Mouse (Mus musculus): ENCODE results near the gene Kdm4b.

Kdm4b gene
- long read RNA-seq, experiment 1, partial matches to known transcripts: 7 of 13 reads
- long read RNA-seq, experiment 1, other reads (novel, unspliced or antisense): 6 of 13 reads
- long read RNA-seq, experiment 2, partial matches to known transcripts: 10 of 16 reads
- long read RNA-seq, experiment 2, other reads (novel, unspliced or antisense): 6 of 16 reads

DNA sequence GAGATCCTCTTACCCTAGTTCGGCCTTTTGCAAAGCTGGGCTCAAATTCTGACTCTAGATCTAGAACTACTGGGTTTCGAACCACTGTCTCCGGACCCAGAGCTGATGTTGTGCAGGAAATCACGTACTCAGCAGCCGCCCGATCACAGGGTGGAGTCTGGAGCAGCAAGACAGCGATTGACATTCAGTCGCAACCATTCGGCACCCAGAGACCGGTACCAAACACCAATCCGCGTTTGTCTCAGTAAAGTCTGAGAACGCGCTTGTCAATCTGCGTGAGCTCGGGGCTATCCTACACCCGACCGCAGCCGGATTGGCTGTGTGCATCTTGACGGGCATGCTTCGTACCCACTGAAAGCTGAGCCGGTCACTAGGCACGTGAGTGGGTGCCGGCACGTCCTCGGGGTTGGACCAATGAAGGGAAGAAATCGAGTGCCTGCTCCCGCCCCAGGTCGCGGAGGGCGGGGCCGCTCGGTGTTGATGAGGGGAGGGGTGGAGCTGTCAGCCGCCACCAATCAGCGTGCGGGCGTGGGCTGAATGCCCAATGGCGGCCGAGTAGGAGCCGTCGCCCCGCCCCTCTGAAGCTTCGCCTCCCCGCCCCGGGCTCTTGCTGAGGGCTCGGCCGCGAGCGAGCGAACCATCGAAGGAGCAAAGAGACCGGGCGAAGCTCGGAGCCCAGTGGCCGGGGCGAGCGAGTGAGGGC, at the start of gene Kdm4b:
TSS of gene Kdm4b (plus strand) at position 613 of the 703 bp plus-strand sequence.
- intact Hi-C loops (cut with DNase I): no loop called here

DNA sequence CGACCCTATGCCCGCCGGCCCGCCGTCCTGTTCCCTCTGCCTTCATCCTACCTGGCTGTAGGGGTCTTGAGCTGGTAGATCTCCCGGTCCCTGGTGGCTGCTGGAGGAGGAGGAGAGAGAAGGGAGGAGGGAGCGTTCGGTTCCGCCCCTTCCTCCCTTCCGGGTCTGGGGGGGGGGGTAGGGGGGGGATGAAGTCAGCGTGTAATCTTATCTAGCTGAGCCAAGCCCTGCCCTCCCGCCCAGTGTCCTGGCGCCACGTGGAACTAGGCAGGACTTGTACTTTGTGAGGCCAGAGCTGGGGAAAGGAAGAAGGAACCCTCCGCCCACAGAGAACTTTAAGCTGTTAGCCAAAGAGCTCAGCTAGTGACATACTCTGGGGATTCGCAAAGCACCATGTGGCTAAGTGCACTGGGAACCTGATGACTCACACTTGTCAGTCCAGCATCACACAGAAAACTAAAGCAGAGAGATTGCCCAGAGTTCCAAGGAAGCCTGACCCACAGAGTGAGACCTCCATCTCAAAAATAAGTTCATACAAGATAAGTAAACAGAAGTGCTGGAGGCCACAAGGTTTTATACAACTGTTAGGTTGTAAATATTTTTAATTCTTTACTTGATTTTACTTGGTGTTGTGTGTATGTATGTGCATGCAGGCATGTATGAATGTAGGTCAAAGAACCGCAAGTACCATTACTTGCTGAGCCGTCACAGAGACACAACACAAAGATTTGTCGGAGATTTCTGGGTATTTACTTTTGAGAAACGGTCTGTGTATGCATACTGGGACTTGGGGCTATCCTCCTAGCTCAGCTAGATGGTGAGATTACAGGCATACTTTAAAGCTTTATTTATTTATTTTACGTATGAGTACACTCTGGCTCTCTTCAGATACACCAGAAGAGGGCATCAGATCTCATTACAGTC, 49.0 kb upstream of the Kdm4b start, which contains the start of gene Ticam1:
TSS of gene Ticam1 (minus strand) at position 144 of the 924 bp plus-strand sequence.
- intact Hi-C loops (cut with DNase I): no loop called here

DNA sequence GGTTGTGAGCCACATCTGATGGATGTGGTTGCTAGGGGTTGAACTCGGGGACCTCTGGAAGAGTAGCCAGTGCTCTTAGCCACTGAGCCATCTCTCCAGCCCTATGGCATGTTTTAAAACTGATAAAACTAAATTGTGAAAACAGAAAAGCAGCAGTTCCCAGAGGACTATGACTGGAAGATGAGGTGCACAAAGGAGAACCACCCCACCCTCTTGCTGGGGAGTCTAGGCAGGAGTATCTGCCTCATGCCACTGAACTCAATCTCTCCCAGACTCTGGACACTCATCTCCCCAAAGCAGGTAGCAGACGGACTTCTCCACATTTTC, 48.3 kb upstream of the Kdm4b start:
- intact Hi-C loops (cut with DNase I): no loop called here

DNA sequence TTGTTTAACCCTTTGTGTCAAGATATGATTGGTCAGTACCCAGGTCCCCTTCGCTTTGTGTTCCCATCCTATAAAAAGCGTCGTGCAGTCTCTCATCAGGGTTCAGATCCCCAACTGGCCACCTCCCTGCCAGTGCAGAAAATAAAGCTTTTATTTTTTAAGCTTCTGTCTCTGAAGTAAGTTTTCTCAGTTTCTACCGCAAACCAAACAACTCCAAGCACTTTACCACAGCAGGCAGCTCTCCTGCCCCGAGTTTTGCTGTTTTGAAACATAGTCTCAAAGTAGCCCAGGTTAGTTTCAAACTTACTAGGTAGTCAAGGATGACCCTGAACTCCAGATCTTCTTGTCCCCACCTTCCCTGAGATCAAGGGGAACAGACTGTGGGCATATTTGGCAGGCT, 47.5 kb upstream of the Kdm4b start:
- intact Hi-C loops (cut with DNase I): no loop called here

DNA sequence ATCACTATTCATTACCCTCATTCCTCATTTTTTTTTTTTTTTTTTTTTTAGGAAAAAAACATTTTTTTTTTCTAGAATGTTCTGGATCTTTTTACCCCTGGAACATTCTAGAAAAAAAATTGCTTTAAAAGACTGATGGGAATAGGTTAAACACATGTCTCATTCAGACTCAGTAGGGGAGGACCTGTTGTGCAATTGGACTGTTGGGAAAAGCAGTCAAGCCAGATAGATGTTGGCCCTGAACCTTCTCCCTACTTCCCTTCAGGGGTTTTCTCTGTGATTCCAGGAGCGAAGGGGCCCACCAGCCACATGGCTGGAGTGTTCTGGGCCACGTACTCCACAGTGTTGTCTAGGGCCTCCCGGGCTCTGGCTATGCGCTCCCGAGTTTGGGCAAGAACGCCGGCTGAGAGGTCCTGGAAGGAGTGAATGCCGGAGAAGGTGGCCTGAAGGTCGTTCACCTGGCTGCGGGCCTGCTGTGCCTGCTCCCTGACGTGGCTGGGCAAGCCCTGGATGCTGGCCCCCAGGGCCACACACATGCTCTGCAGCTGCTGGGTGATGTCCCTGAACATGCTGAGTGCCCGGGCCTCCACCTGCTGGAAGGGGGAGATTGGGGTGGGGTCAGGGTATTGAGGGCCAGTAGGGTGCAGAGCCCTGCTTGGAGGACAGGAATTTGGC, 46.2 kb upstream of the Kdm4b start:
- intact Hi-C loops (cut with DNase I): no loop called here

DNA sequence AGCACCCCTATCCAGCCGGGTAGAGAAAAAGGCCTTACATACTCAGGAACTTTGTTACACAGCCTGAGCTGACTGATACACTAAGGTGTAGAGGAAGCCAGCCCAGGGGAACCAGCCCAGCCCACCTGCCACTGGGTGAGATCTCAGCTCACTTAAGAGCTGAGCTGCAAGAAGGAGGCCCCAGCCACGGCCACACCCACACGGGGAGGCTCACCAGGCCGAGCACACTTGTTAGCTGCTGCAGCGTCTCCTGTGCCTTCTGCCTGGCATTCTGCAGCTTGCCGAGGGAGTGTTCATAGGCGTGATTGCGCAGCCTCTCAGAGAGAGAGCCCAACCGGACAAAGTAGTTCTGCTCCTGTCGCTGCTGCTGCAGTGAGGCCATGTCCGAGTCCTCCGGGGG, 44.7 kb upstream of the Kdm4b start:
- intact Hi-C loops (cut with DNase I): no loop called here

DNA sequence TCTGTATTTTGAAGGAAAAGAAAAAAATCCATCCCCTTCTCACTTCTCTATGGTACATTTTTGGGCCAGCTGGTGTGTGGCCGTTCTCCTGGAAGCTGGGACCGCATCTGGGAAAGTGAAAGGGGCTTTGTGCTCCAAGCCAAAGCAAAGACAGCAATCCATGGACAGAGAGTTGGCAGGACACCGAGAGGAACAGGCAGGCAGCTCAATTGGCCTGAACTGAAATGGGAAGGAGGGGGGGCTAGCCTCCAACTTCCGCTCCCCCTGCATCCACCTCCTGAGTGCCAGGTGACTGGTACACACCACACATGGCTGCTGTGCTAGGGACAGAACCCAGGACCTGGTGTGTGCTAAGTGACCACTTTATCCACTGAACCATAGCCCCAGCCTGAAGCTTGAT, 43.1 kb upstream of the Kdm4b start:
- intact Hi-C loops (cut with DNase I): no loop called here

DNA sequence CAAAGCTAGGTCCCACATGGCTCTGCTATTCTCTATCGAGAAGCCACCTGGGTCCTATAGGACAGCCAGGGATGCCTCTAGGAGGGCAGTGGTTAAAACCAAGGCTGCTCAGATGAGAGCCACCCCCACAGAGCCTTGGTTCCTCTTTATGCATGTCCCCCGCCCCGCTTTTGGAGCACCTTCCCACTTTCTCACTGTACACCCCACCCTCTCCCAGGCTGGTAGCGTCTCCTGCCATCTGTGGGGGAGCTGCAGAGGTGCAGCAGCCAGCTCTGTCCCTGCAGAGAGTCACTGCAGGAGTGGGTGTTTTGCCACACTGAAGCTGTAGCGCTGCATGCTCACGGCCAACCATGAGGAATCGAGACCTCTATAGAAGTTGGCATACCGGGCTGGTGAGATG, 42.5 kb upstream of the Kdm4b start:
- intact Hi-C loops (cut with DNase I): no loop called here

DNA sequence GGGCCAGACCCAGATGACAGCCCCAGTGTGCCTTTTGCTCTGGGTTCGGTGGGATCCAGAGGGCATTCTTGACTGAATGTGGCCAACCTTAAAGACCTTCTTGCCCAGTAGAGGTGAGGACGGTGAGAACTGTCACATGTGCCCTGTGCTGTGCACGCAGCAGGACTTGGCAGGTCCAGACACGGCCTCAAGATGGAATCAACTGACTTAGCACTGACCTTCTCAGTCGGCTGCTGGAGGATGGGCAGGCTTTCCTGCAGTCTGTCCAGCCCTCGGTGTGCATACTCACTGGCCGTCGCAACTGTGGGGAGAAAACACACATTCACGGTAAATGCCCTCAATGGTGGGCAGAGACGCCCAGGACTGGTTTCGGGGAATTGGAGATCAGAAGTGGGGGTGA, 39.9 kb upstream of the Kdm4b start:
- intact Hi-C loops (cut with DNase I): no loop called here

DNA sequence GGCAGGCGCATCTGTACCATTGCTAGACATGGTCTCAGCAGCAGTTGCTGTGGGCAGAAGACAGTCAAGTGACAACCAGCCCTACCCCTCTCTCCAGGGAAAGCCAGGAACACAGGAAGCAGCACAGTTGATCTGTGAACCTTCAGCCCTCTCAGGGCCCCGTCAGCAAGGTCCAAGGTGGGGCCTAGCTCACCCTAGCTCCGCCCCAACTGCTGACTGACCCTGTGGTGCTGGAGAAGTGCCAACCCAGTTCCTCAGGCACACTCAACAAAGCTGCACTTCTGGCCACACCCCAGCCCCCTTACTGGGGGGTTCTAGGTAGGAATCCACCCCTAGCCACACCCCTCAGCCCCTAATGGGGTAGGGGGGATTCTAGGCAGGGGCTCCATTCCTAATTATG, 38.0 kb upstream of the Kdm4b start:
- intact Hi-C loops (cut with DNase I): no loop called here

DNA sequence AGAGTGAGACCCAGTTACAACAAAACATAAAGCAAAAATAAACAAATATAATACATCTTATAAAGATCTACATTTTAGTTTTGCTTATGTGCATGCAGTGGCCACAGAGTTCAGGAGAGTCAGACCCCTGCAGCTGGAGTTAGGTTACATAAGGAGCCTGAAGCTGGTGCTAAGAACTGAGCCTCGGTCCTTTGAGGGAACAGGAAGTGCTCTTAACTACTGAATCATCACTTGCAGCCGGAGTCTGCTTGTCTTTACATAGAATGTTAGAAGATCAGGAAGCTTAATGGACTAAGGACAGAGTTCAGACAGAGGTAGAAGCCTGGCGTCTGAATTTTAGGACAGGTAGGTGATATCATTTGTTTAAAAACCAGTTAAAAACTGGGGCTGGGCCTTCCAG, 37.0 kb upstream of the Kdm4b start:
- intact Hi-C loops (cut with DNase I): no loop called here

DNA sequence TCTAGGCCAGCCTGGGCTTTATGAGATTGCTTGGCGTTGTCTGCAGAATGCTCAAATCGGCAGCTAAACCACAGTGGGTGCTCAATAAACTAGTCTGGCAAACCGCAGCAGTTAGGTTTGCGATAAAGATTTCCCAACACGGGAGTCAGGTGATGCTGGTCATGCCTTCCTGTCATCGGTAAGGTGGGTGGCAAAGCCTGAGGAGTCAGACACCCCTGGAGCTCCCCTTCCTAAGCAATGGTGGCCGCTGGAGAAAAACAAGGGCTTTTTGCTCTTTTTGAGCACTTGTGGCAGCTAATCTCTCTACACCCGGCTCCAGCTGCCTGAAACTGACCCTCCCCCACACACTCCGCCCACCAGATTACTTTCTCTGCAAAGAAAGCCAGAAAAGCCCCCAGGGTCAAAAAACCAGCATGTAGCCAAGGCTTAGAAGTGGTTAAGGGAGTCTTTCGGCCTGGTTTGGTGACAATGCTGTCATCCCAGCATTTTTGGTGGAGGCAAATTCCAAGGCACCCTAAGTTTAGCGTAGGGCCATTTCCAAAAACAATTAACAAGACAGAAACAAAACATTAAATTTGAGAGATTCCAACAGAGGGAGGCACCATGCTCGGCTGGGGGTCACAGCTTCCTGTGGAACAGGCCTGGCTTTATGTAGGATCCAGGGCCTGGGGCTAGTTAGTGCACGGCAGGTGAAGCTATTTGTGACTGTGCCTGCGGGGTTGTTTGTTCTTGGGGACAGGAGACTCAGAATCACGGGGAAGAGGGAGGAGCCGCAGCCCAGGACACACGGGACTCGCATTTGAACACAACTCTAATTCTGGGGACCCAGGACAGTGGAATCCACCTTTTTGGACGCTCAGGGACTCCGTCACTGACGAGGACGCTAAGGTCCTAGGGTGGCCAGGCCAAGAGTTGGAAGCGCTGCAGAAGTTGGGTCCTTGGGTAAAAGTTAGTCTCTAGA, 36.2 kb upstream of the Kdm4b start:
- intact Hi-C loops (cut with DNase I): no loop called here

DNA sequence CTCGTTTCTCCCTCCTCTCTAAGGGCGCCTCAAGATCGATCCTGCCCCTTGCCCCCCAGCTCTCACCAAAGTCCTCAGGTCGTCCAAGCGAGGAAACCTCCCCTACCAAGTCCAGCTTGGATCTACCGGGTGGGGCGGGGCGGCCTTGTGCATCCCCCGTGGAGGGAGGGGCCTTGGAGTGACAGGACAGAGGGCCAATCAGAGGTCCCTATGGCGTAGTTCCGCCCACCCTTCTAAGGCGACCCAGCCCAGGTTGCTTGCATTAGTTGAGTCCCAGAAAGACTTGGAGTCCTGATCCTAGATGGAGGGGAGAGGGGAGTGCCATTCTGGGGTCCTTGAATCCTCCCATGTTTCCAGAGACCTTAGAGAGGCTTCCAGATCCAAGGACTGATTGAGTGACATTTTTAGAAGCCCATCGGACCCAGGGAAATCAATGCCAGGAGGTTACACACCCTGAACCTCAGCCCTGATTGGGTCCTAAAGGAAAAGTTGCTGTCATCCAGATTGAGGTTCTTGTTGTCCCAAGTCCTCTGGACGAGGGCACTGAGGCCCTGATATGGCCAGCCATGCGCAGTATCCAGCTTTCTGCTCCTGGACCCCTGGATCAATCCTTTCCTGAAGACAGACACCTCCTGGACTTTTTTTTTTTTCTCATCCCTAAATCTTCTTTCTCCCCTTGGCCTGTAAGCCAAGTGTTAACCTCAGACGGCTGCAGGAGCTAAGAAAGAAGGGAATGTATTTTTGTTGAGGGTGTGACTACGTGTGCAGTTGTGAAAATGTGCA, 35.3 kb upstream of the Kdm4b start:
- intact Hi-C loops (cut with DNase I): no loop called here

DNA sequence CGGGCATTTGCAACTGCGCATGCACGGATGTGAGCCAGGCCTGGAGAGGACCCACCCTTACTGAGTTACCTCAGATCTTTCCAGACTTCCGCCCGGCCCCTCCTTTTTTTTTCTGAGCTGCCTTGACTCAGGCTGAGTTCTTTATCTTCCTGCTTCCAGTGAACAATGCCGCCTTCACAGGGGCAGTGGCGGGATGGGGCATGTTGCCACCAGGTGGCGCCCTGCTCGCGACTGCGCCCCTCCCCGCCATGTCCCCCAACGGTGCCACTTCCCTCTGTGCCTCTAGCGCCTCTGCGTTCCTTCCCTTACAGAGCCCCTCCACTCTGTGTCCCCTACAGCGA, 34.7 kb upstream of the Kdm4b start:
- intact Hi-C loops (cut with DNase I): no loop called here

DNA sequence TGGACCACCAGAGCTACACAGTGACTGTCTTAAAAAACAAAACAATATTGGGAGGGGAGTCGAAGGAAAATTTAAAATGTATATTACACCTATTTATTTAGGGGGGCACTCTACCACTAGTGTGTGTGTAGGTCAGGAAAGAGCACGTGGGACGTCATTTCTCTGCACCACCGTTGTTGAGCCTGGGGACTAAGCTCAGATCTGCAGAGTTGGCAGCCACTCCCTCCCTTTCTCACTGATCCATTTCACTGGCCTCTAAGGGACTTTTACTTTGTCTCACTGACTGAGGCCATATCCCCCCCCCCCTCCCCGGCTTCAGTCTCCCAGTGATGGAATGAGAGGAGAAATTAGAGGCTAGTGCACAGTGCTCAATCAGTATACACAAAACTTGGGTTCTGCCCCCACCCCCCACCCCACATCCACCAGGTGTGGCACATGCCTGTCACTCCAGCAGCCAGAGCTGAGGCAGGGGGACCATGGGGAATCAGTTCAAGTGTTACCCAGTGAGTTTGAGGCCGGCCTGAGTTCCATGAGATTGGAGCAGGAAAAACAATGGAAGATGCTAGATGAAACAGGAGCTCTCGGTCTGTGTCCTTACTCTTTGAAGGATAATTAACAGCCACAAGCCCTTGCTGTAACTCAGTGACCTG, 33.9 kb upstream of the Kdm4b start:
- intact Hi-C loops (cut with DNase I): no loop called here

DNA sequence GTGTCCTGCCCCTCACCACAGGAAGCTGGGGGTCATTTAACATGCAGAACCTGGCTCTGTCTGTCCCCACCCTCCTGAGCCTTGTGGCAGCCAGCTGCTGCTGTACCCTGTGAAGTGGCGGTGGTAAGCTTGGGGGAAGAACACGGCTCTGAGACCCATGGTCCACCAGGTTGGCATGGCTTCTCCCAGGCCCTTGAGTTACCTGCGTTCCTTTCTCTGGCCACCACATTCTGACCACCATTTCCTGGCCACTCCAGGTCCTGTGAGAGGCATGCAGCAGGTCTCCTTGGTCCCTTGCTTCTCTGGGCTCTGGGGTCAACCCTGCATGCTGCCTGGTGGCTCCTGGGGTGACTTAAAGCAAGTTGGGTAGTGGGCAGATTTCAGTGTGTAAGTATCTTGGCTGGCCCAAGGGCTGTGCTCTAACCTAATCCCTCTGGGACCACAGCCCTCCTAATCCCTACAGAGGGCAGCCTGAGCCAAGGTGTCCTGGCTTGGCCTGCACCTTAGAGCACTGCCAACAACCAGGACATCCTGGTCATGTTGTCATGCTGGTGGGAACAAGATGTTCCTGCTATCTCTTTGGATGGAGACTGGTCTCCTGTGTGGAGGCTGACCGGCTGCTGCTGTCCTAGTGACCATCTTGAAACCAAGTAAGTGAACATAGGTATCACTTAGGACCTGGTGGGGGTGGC, 33.2 kb upstream of the Kdm4b start, which contains the start of gene Plin3:
TSS of gene Plin3 (minus strand) at position 343 of the 692 bp plus-strand sequence.
- intact Hi-C loops (cut with DNase I): no loop called here

DNA sequence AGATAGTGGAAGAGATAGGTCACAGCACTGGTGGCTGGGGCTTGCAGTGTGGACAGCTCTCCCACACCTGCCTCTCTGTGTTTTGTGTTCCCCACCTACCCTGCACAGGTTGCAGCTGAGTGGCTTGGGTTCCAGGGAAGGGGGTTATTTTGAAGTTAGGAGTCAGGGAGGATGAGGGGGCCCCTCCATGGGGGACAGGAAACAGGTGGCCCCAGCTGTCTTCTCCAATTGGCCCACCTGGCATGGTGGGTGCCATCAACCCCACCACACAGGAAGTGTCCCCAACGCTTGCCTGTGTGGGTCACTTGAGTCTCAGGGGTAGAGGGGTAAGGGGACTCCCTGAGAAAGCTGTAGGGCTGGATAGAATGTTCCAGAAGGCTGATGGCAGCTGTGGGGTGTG, 32.6 kb upstream of the Kdm4b start:
- intact Hi-C loops (cut with DNase I): no loop called here

DNA sequence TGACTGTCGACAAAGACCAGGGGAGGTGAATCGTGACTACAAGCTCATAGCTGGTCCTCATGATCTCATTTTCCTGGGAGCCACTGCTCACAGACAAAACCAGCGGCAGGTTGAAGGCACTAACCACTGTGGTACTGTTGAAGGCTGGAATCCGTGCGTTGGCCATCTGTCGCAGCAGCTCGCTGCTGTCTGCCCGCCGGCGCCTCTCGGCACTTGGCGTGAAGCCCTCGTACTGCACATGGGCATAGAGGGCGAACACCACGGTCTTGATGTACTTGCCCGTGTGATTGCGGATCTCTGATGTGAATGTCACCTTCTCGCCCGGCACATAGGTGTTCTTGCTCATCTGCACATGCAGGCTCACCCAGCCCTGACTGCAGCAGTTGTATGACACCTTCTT, 31.6 kb upstream of the Kdm4b start:
- intact Hi-C loops (cut with DNase I): no loop called here

DNA sequence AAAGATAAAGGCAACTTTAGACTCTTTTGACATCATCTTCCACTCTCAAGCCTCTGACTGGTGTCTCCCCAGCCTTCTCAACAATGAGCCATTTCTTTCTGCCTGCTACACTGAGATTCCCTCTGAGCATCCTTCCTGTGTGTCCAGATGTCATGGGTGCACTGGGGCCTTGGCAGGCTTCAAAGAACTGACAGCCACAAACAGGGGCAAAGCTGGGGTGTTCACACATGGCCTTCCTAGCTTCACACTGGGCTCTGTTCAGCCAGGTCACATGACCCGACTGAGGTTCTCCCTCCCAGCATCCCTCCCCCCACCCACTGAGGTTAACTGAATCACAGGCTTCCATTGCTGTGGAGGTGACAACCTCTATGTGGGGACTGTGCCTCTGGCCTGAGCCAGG, 29.7 kb upstream of the Kdm4b start:
- intact Hi-C loops (cut with DNase I): no loop called here
